Mouse (Mus musculus) heart, embryonic 12.5 days (tissue): ENCODE results near the gene Ebf1. TPM values are rescaled to one million over a fixed set of nuclear protein-coding genes. Genes with fewer than 3 reads are reported as not detected.

Source experiments
- ATAC-seq: fragments of 200-750 bp; cut with Nextera tagmentation; 2 replicates; pipeline ENCODE4 v1.8.0; 2017; ENCODE audit warnings: moderate TSS enrichment, moderate library complexity; ENCODE audit not compliant: insufficient number of reproducible peaks, low FRiP score
- H3K27ac ChIP-seq: fragments of 300-500 bp; sonication (generic); 2 replicates; pipeline ENCODE4 v1.5.1; 2016; ENCODE audit warnings: mild to moderate bottlenecking, moderate library complexity; ENCODE audit not compliant: poor library complexity, severe bottlenecking
- H3K27me3 ChIP-seq: fragments of 300-500 bp; sonication (generic); replicated peaks from 2 replicates; pipeline ENCODE4 v1.6.1; 2016; ENCODE audit warnings: mild to moderate bottlenecking, moderate library complexity
- H3K36me3 ChIP-seq: fragments of 300-500 bp; sonication (generic); 2 replicates; pipeline ENCODE4 v1.6.1; 2016; ENCODE audit warnings: mild to moderate bottlenecking, moderate library complexity
- H3K4me1 ChIP-seq: fragments of 300-500 bp; sonication (generic); replicated peaks from 2 replicates; pipeline ENCODE4 v1.6.1; 2016; ENCODE audit warnings: mild to moderate bottlenecking
- H3K4me2 ChIP-seq: fragments of 300-500 bp; sonication (generic); 2 replicates; pipeline ENCODE4 v1.6.1; 2016; ENCODE audit warnings: mild to moderate bottlenecking, moderate library complexity
- H3K4me3 ChIP-seq: fragments of 300-500 bp; sonication (generic); 2 replicates; pipeline ENCODE4 v1.5.1; 2016; ENCODE audit warnings: mild to moderate bottlenecking
- H3K9ac ChIP-seq: fragments of 300-500 bp; sonication (generic); 2 replicates; pipeline ENCODE4 v1.6.1; 2016; ENCODE audit warnings: mild to moderate bottlenecking, moderate library complexity
- H3K9me3 ChIP-seq: fragments of 300-500 bp; sonication (generic); replicated peaks from 2 replicates; pipeline ENCODE4 v1.6.1; 2016; ENCODE audit warnings: mild to moderate bottlenecking, moderate library complexity
- WGBS: fragments of 180-500 bp; shearing (Covaris S2); methylation state at CpG from one replicate; pipeline ENCODE4 v1.1.7; 2016; 5-methylcytosine and 5-hydroxymethylcytosine counted together
- polyA plus RNA-seq: library from polyadenylated mRNA; unstranded; fragments of >200 nt; fragmentation: Nextera tagmentation; extraction: Ambion mirVana; gene quantifications from 2 replicates; pipeline ENCODE4 v1.2.1, GENCODE M21; 2016

Gene Ebf1
- polyA plus RNA-seq, 1 experiment from 2014 or later, result 13.9 TPM

DNA sequence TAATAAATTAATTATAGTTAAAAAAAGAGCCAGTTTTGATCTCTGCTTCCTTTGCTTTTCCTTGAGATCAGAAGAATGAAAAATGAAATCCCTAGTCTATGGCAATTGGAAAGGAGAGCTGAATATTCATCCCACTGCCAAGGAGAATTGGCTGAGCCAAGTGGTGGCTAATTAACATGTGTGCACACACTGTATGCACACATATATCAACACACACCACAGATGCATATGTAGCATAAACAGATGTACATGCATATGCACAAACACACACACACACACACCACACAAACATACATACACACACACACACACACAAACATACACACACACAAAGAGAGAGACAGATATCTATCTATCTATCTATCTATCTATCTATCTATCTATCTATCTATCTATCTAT, 205.2 kb downstream of the Ebf1 start:
- ATAC-seq, result no peak
- Histone ChIP-seq H3K4me2 (no peak overlapping the region), H3K27me3 (no peaks in the 10 kb centered on the region), H3K9me3 (no peaks in the 10 kb centered on the region), H3K4me1 (peaks cover 8% of the 10 kb centered on the region), H3K27ac (no peak overlapping the region), H3K9ac (no peak overlapping the region), H3K4me3 (no peak overlapping the region), H3K36me3 (no peaks in the 10 kb centered on the region)

- 0 out of 2 replicates have a peak overlapping the region, but pooled peaks have one; percentile 6 for H3K9ac ChIP-seq
- peaks cover 12% of the 10 kb centered on the region; the same call in 1 of the 2 replicates for H3K4me1 ChIP-seq
- H3K27me3 ChIP-seq, result 0 out of 2 replicates have a peak, but pooled peaks cover 9% of the 10 kb centered on the region
- no peak overlapping the region; the same call in 1 of the 2 replicates for H3K4me2 ChIP-seq
- H3K36me3 ChIP-seq, result no peaks in the 10 kb centered on the region
- WGBS, result 29% methylated on average over 14 of the region's 14 CpGs
- ATAC-seq, result no peak
- no peaks in the 10 kb centered on the region for H3K9me3 ChIP-seq
- no peak overlapping the region for H3K4me3 ChIP-seq
- H3K27ac ChIP-seq, result no peak overlapping the region
These were observed 215.3 kb downstream of the Ebf1 start for GRCm38 (mm10) chr11:44832227-44832939.

GRCm38 (mm10) chr11:44832940-44833254, 215.8 kb downstream of the Ebf1 start:
- H3K4me3 ChIP-seq, result no peak overlapping the region
- ATAC-seq, result no peak
- H3K9ac ChIP-seq, result no peak overlapping the region
- H3K9me3 ChIP-seq, result no peaks in the 10 kb centered on the region
- H3K27me3 ChIP-seq, result 0 out of 2 replicates have a peak, but pooled peaks cover 9% of the 10 kb centered on the region
- no peak overlapping the region for H3K27ac ChIP-seq
- 27% methylated on average over 4 of the region's 4 CpGs for WGBS
- H3K36me3 ChIP-seq, result no peaks in the 10 kb centered on the region
- peak overlapping the region; percentile 13; the same call in 1 of the 2 replicates for H3K4me2 ChIP-seq
- H3K4me1 ChIP-seq, result peaks cover 12% of the 10 kb centered on the region; the same call in 1 of the 2 replicates

GRCm38 (mm10) chr11:44833351-44833996, 216.4 kb downstream of the Ebf1 start:
- no peaks in the 10 kb centered on the region for H3K36me3 ChIP-seq
- peaks cover 12% of the 10 kb centered on the region; the same call in 1 of the 2 replicates for H3K4me1 ChIP-seq
- H3K27me3 ChIP-seq, result 0 out of 2 replicates have a peak, but pooled peaks cover 9% of the 10 kb centered on the region
- no peak overlapping the region for H3K27ac ChIP-seq
- H3K4me3 ChIP-seq, result no peak overlapping the region
- 55% methylated on average over 18 of the region's 18 CpGs for WGBS
- H3K4me2 ChIP-seq, result peak overlapping the region; percentile 13; the same call in 1 of the 2 replicates
- no peak for ATAC-seq
- H3K9me3 ChIP-seq, result no peaks in the 10 kb centered on the region
- no peak overlapping the region for H3K9ac ChIP-seq

DNA sequence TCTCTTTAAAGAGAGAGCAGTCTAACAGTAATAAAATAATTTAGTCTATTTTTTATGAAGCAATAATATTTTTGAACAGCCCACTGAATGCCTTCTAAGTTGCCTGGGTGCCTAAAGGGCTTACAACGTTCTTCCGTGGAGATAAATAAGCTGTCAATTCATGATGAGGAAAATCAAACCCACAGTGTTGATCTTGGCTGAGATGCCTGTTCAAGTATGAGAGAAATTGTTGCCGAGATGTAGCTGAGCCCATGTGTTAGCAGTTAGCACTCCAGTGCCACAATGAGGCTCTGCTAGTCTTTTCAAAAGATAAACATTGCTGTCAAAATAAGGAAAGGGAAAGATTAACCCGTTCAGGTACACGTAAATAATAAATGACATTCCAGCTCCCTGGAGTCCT, 218.0 kb downstream of the Ebf1 start:
- no peak for ATAC-seq
- H3K27me3 ChIP-seq, result 0 out of 2 replicates have a peak, but pooled peaks cover 9% of the 10 kb centered on the region
- H3K4me1 ChIP-seq, result peaks cover 12% of the 10 kb centered on the region; the same call in 1 of the 2 replicates
- no peak overlapping the region for H3K9ac ChIP-seq
- H3K4me3 ChIP-seq, result no peak overlapping the region
- no peaks in the 10 kb centered on the region for H3K36me3 ChIP-seq
- H3K4me2 ChIP-seq, result no peak overlapping the region
- no peaks in the 10 kb centered on the region for H3K9me3 ChIP-seq
- WGBS, result 39% methylated on average over 5 of the region's 5 CpGs
- H3K27ac ChIP-seq, result no peak overlapping the region

- Histone ChIP-seq H3K4me3 (no peak overlapping the region), H3K4me1 (peaks cover 29% of the 10 kb centered on the region), H3K27me3 (0 out of 2 replicates have a peak, but pooled peaks cover 3% of the 10 kb centered on the region), H3K27ac (no peak overlapping the region), H3K4me2 (no peak overlapping the region), H3K9me3 (no peaks in the 10 kb centered on the region), H3K36me3 (no peaks in the 10 kb centered on the region), H3K9ac (no peak overlapping the region)
- no peak for ATAC-seq
- 88% methylated on average over 2 of the region's 2 CpGs for WGBS
These were observed 220.5 kb downstream of the Ebf1 start for GRCm38 (mm10) chr11:44837592-44837991.

GRCm38 (mm10) chr11:44841127-44842056, 224.3 kb downstream of the Ebf1 start:
- H3K4me2 ChIP-seq, result peak overlapping the region; percentile 22; the same call in 1 of the 2 replicates
- peak overlapping the region; percentile 36 for H3K27ac ChIP-seq
- no peak; the same call in 1 of the 2 replicates for ATAC-seq
- H3K36me3 ChIP-seq, result no peaks in the 10 kb centered on the region
- 28% methylated on average over 14 of the region's 14 CpGs for WGBS
- no peak overlapping the region for H3K4me3 ChIP-seq
- H3K4me1 ChIP-seq, result peaks cover 24% of the 10 kb centered on the region
- no peaks in the 10 kb centered on the region for H3K27me3 ChIP-seq
- H3K9me3 ChIP-seq, result no peaks in the 10 kb centered on the region
- no peak overlapping the region for H3K9ac ChIP-seq

GRCm38 (mm10) chr11:44851874-44852273, 234.8 kb downstream of the Ebf1 start:
- Histone ChIP-seq H3K27me3 (no peaks in the 10 kb centered on the region), H3K36me3 (no peaks in the 10 kb centered on the region), H3K4me3 (no peak overlapping the region), H3K27ac (no peak overlapping the region), H3K4me2 (no peak overlapping the region), H3K9ac (no peak overlapping the region), H3K9me3 (no peaks in the 10 kb centered on the region), H3K4me1 (peaks cover 25% of the 10 kb centered on the region)
- ATAC-seq, result no peak
- 70% methylated on average over 3 of the region's 3 CpGs for WGBS

- no peaks in the 10 kb centered on the region for H3K27me3 ChIP-seq
- H3K9ac ChIP-seq, result no peak overlapping the region
- WGBS, result 60% methylated on average over 10 of the region's 10 CpGs
- H3K4me2 ChIP-seq, result no peak overlapping the region
- H3K4me3 ChIP-seq, result no peak overlapping the region
- ATAC-seq, result no peak
- no peaks in the 10 kb centered on the region for H3K9me3 ChIP-seq
- H3K36me3 ChIP-seq, result no peaks in the 10 kb centered on the region
- H3K4me1 ChIP-seq, result peaks cover 25% of the 10 kb centered on the region
- H3K27ac ChIP-seq, result no peak overlapping the region
These were observed 235.8 kb downstream of the Ebf1 start for GRCm38 (mm10) chr11:44852921-44853320.

DNA sequence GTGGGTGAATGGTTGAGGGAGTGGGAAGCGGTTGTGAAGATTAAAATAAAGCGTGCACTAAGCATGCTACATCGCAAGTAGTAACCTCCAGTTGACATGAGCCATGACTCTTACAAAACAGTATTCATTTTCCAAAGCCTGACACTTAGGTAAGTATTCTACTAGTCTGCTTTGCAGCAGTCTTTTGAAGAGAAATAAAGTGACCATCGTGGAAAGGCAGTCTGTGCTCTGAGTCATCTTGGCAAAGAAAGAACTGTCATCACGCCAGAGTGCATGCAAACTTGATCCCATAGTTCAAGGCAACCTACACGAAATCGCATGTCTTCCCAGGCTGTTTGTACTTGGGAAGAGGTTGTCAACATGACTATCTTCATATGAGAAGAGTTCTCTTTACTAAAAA, 237.4 kb downstream of the Ebf1 start:
- H3K4me1 ChIP-seq, result peaks cover 23% of the 10 kb centered on the region
- H3K27ac ChIP-seq, result no peak overlapping the region
- no peaks in the 10 kb centered on the region for H3K27me3 ChIP-seq
- no peak; the same call in 1 of the 2 replicates for ATAC-seq
- no peak overlapping the region for H3K4me2 ChIP-seq
- no peaks in the 10 kb centered on the region for H3K9me3 ChIP-seq
- no peak overlapping the region for H3K4me3 ChIP-seq
- no peak overlapping the region for H3K9ac ChIP-seq
- 47% methylated on average over 7 of the region's 7 CpGs for WGBS
- no peaks in the 10 kb centered on the region for H3K36me3 ChIP-seq

DNA sequence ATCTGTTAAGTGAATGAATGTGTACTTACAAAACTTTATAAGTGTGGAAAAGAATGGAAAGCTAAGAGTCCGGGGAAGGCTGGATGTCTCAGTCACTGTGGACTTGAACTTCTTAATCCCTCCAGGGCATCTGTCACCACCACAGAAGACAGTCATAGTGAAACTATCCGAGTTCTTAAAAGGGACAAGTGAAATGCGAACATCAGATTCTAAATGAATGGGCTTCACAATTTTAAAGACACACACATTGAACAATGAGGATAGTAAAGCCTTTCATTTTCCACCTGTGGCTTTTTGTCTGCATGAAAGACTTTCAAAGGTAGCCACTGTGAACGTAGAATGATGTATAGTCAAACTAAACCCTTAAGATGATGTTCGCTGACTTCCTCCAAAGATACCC, 244.0 kb downstream of the Ebf1 start:
- ATAC-seq, result no peak
- Histone ChIP-seq H3K27me3 (no peaks in the 10 kb centered on the region), H3K36me3 (no peaks in the 10 kb centered on the region), H3K9ac (no peak overlapping the region), H3K4me1 (peaks cover 14% of the 10 kb centered on the region), H3K27ac (no peak overlapping the region), H3K4me3 (no peak overlapping the region), H3K4me2 (no peak overlapping the region), H3K9me3 (no peaks in the 10 kb centered on the region)
- WGBS, result 79% methylated on average over 5 of the region's 5 CpGs
